Mouse (Mus musculus) heart, embryonic 12.5 days (tissue): ENCODE data around the gene Cbx7. TPM values are rescaled to one million over a fixed set of nuclear protein-coding genes. Genes with fewer than 3 reads are reported as not detected.

ENCODE experiments used
- ATAC-seq: fragments of 200-750 bp; cut with Nextera tagmentation; 2 replicates; pipeline ENCODE4 v1.8.0; 2017; ENCODE audit warnings: moderate TSS enrichment, moderate library complexity; ENCODE audit not compliant: insufficient number of reproducible peaks, low FRiP score
- H3K27ac ChIP-seq: fragments of 300-500 bp; sonication (generic); 2 replicates; pipeline ENCODE4 v1.5.1; 2016; ENCODE audit warnings: mild to moderate bottlenecking, moderate library complexity; ENCODE audit not compliant: poor library complexity, severe bottlenecking
- H3K27me3 ChIP-seq: fragments of 300-500 bp; sonication (generic); replicated peaks from 2 replicates; pipeline ENCODE4 v1.6.1; 2016; ENCODE audit warnings: mild to moderate bottlenecking, moderate library complexity
- H3K36me3 ChIP-seq: fragments of 300-500 bp; sonication (generic); 2 replicates; pipeline ENCODE4 v1.6.1; 2016; ENCODE audit warnings: mild to moderate bottlenecking, moderate library complexity
- H3K4me1 ChIP-seq: fragments of 300-500 bp; sonication (generic); replicated peaks from 2 replicates; pipeline ENCODE4 v1.6.1; 2016; ENCODE audit warnings: mild to moderate bottlenecking
- H3K4me2 ChIP-seq: fragments of 300-500 bp; sonication (generic); 2 replicates; pipeline ENCODE4 v1.6.1; 2016; ENCODE audit warnings: mild to moderate bottlenecking, moderate library complexity
- H3K4me3 ChIP-seq: fragments of 300-500 bp; sonication (generic); 2 replicates; pipeline ENCODE4 v1.5.1; 2016; ENCODE audit warnings: mild to moderate bottlenecking
- H3K9ac ChIP-seq: fragments of 300-500 bp; sonication (generic); 2 replicates; pipeline ENCODE4 v1.6.1; 2016; ENCODE audit warnings: mild to moderate bottlenecking, moderate library complexity
- H3K9me3 ChIP-seq: fragments of 300-500 bp; sonication (generic); replicated peaks from 2 replicates; pipeline ENCODE4 v1.6.1; 2016; ENCODE audit warnings: mild to moderate bottlenecking, moderate library complexity
- WGBS: fragments of 180-500 bp; shearing (Covaris S2); methylation state at CpG from one replicate; pipeline ENCODE4 v1.1.7; 2016; 5-methylcytosine and 5-hydroxymethylcytosine counted together
- polyA plus RNA-seq: library from polyadenylated mRNA; unstranded; fragments of >200 nt; fragmentation: Nextera tagmentation; extraction: Ambion mirVana; gene quantifications from 2 replicates; pipeline ENCODE4 v1.2.1, GENCODE M21; 2016

The Cbx7 gene
- 1.4 and 1.7 TPM in 2 replicates for polyA plus RNA-seq

DNA sequence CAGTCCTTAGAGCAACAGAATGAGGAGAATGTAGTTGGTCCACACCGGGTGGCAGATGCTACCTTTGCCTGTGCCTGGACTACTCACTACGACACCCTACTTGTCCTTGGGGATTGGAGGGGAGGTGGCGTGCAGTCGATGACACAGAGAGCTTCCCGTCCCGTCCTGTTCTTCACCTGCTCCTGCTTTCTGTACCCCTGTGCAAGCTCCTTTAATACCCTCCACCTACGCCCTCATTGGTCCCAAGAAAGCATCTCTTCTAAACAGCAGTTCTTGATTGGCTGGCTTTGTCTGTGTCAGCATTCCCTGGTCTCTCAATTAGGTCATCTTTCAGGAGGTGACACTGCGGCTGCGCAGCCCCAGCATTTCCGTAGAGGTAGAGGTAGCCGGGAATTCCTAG lies at the start of gene Cbx7:
Gene Cbx7, minus strand, starts transcription at position 180 of the 400 bp plus-strand sequence.
- no peaks in the 10 kb centered on the region; the same call in 1 of the 2 replicates for H3K27me3 ChIP-seq
- no peak within 1 kb of the TSS for H3K4me2 ChIP-seq
- H3K27ac ChIP-seq = no peak within 1 kb of the TSS
- no peak within 1 kb of the TSS for H3K4me3 ChIP-seq
- no peak for ATAC-seq
- H3K9ac ChIP-seq = no peak within 1 kb of the TSS
- H3K4me1 ChIP-seq = no peaks in the 10 kb centered on the region
- no peaks in the 10 kb centered on the region for H3K9me3 ChIP-seq
- WGBS = 90% methylated on average over 11 of the region's 11 CpGs
- no peaks in the 10 kb centered on the region for H3K36me3 ChIP-seq

DNA sequence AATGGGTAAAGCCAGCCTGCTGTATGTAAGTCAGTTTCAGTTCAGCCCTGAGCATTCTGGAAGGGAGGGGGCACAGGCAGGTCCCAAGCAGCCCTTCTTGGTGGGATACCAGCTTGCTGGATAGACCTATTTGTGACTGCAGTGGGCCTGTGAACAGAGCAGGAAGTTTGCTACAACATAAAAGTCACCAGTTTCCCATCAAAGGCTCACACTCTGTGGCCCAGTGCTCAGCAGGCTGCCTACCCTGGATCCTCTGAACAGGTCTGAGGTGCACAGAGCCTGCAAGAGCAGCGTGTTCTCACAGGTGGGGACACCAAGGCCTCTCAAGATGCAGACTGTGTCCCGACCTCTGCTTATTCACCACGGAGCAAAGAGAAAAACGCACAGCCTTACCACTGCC lies 49.6 kb upstream of the Cbx7 start:
- Histone ChIP-seq H3K4me3 (no peak overlapping the region), H3K27ac (no peak overlapping the region), H3K36me3 (no peaks in the 10 kb centered on the region), H3K4me1 (peaks cover 19% of the 10 kb centered on the region), H3K9ac (no peak overlapping the region), H3K9me3 (no peaks in the 10 kb centered on the region), H3K4me2 (no peak overlapping the region), H3K27me3 (peaks cover 10% of the 10 kb centered on the region)
- WGBS = 69% methylated on average over 4 of the region's 4 CpGs
- no peak for ATAC-seq

DNA sequence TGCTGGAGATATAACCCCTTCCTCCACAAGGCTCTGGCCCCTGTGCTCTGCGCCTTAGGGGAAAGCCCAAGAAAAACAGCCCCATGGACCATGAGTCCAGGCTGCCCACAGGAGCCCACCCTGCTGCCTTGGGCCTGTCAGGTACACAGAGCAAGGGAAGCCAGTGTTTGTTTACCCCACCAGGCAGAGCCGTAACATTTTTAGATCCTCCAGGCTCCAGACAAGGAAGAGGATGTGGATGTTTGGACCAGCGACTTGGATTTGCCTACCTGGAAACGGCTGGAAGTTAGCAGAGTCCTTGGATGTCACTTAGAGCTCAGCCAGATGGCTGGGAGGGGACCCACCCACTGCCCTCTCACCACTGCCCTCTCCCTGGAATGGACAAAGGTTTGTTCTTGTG lies 48.7 kb upstream of the Cbx7 start:
- ATAC-seq = no peak
- 50% methylated on average over 4 of the region's 4 CpGs for WGBS
- no peak overlapping the region for H3K9ac ChIP-seq
- H3K9me3 ChIP-seq = no peaks in the 10 kb centered on the region
- no peak overlapping the region for H3K4me3 ChIP-seq
- H3K27me3 ChIP-seq = peaks cover 19% of the 10 kb centered on the region
- no peak overlapping the region for H3K27ac ChIP-seq
- H3K4me2 ChIP-seq = no peak overlapping the region
- H3K36me3 ChIP-seq = no peaks in the 10 kb centered on the region
- H3K4me1 ChIP-seq = peaks cover 15% of the 10 kb centered on the region

DNA sequence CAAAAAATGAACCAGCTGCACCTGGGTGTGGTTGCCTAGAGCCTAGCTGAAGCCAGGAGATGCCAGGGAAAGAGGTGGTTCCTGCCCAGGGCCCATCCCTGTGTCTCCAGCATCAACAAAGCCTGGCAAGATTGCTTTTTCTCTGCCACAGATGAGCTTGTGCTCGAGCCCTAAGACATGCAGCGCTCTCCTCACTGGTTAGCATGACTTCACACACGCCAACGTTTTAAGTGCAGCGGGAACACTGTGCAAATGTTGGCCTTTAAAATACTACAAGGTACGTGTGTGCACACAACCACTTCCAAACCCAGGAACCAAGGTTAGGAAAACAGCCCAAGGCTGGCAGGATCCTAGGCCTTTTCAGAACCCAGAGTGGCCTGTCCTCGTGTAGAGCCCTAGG lies 48.3 kb upstream of the Cbx7 start:
- 81% methylated on average over 7 of the region's 7 CpGs for WGBS
- no peaks in the 10 kb centered on the region for H3K9me3 ChIP-seq
- peaks cover 11% of the 10 kb centered on the region for H3K4me1 ChIP-seq
- no peak overlapping the region for H3K4me3 ChIP-seq
- no peak overlapping the region for H3K9ac ChIP-seq
- H3K36me3 ChIP-seq = no peaks in the 10 kb centered on the region
- no peak for ATAC-seq
- no peak overlapping the region for H3K4me2 ChIP-seq
- H3K27me3 ChIP-seq = peaks cover 22% of the 10 kb centered on the region
- H3K27ac ChIP-seq = no peak overlapping the region

GRCm38 (mm10) chr15:80016563-80017301 lies 45.8 kb upstream of the Cbx7 start:
- Histone ChIP-seq H3K36me3 (no peaks in the 10 kb centered on the region), H3K27ac (no peak overlapping the region), H3K4me1 (peaks cover 30% of the 10 kb centered on the region), H3K9me3 (no peaks in the 10 kb centered on the region), H3K4me2 (no peak overlapping the region), H3K9ac (no peak overlapping the region), H3K4me3 (no peak overlapping the region), H3K27me3 (peaks cover 46% of the 10 kb centered on the region)
- no peak for ATAC-seq
- WGBS = 65% methylated on average over 9 of the region's 9 CpGs

DNA sequence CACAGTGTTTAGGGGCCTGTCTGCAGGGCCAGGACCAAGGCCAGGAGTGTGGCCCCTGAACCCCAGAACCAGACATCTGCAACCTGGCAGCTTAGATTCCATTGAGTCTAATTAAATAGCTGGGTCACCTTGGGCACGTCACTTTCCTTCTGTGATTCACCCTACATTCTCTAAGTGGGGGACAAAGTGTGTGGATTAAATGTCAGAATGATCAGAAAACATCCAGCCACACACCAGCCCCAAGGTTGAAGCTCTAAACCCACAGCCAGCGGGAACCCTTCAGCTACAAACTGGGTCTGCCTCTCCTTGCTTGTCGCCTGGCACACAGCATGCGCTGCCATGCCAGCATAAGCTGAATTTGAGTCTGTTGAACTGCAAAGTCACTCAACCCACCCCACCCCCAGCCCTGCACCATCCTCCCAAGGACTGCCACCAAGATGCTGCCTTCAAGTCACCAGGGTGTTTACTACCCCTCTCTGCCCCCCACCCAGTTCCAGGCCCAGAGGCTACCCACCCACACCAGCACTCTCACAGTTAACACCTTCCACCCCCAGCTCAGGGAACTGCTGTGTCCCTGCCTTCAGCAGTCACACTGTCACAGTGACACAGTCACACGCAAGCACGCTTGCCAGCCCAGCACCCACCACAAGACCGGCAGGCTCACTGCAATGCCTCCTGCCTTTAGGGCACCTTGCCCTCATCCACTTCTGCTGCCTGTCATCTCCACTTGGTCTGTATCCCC lies 44.5 kb upstream of the Cbx7 start:
- H3K4me2 ChIP-seq = peak overlapping the region; percentile 98
- no peaks in the 10 kb centered on the region for H3K36me3 ChIP-seq
- H3K9me3 ChIP-seq = no peaks in the 10 kb centered on the region
- H3K4me1 ChIP-seq = peaks cover 33% of the 10 kb centered on the region
- H3K4me3 ChIP-seq = peak overlapping the region; percentile 63
- 57% methylated on average over 7 of the region's 7 CpGs for WGBS
- no peak for ATAC-seq
- H3K27ac ChIP-seq = no peak overlapping the region
- H3K9ac ChIP-seq = peak overlapping the region; percentile 81; the same call in 1 of the 2 replicates
- H3K27me3 ChIP-seq = peaks cover 59% of the 10 kb centered on the region

DNA sequence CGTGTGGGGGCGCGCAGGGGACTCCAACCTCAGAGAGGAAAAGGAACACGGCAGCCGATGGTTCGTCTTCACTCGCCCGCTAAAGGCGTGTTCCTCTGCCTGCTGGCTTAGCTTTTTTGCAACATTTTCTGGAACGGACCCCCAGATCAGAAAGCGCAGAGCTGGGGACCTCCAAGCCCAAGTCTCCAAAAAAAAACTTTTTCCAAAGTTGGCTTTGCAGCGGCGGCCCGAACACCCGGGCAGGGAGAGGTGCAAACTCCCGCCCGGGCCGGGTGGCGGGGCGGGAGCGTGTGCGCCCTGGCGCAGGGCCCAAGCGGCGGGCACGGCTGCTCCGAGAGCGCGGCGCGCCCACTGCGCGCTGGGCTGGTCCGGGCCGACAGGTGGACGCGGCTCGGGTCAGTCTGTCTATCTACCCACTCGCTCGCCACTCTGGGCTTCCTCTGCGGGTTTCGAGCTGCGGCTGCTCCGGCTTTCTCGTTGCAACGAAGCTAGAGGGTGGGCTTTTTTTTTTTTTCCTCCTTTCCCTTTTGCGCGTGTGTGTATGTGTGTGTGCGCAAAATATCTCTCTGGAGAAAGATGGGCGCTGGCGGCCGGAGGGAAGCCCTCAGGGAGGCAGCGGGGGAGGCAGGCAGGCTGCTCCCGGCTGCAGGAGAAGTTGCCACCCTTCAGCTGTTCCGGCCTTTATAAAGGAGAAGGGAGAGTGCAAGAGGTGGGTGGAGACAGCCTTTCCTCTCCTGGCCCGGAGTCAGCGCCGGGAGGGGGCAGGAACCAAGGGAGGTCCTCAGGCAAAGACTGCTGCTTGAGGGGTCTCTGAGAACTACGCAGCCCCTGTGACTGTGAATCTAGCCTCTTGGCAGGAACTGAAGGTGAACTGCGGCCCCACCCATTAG lies 43.6 kb upstream of the Cbx7 start, which contains the start of gene Pdgfb:
Gene Pdgfb, minus strand, starts transcription at position 657 of the 890 bp plus-strand sequence.
- Histone ChIP-seq H3K27me3 (peaks cover 67% of the 10 kb centered on the region), H3K9me3 (no peaks in the 10 kb centered on the region), H3K4me1 (peaks cover 39% of the 10 kb centered on the region), H3K4me2 (peak within 1 kb of the TSS; percentile 98), H3K27ac (no peak within 1 kb of the TSS), H3K4me3 (peak within 1 kb of the TSS; percentile 63), H3K9ac (peak within 1 kb of the TSS; percentile 81), H3K36me3 (no peaks in the 10 kb centered on the region)
- WGBS = under 1% methylated on average over 60 of the region's 60 CpGs
- ATAC-seq = 0 out of 2 replicates have a peak, but pooled peaks have one; percentile 15

GRCm38 (mm10) chr15:80014031-80014320 lies 43.1 kb upstream of the Cbx7 start:
- Histone ChIP-seq H3K27me3 (peaks cover 69% of the 10 kb centered on the region), H3K9ac (peak overlapping the region; percentile 81), H3K9me3 (no peaks in the 10 kb centered on the region), H3K27ac (no peak overlapping the region), H3K4me3 (peak overlapping the region; percentile 63), H3K36me3 (no peaks in the 10 kb centered on the region), H3K4me2 (peak overlapping the region; percentile 98), H3K4me1 (peaks cover 39% of the 10 kb centered on the region)
- ATAC-seq = no peak
- WGBS = 0% methylated on average over 37 of the region's 37 CpGs

GRCm38 (mm10) chr15:80013256-80014030 lies 42.5 kb upstream of the Cbx7 start:
- no peaks in the 10 kb centered on the region for H3K9me3 ChIP-seq
- ATAC-seq = no peak; the same call in 1 of the 2 replicates
- H3K36me3 ChIP-seq = no peaks in the 10 kb centered on the region
- WGBS = 2% methylated on average over 36 of the region's 36 CpGs
- peak overlapping the region; percentile 81 for H3K9ac ChIP-seq
- H3K4me2 ChIP-seq = peak overlapping the region; percentile 98
- H3K27me3 ChIP-seq = peaks cover 71% of the 10 kb centered on the region
- H3K4me1 ChIP-seq = peaks cover 39% of the 10 kb centered on the region
- no peak overlapping the region for H3K27ac ChIP-seq
- H3K4me3 ChIP-seq = peak overlapping the region; percentile 63

- Histone ChIP-seq H3K4me3 (peak overlapping the region; percentile 63), H3K9me3 (no peaks in the 10 kb centered on the region), H3K36me3 (no peaks in the 10 kb centered on the region), H3K4me1 (peaks cover 39% of the 10 kb centered on the region), H3K9ac (peak overlapping the region; percentile 81), H3K4me2 (peak overlapping the region; percentile 98), H3K27me3 (peaks cover 76% of the 10 kb centered on the region), H3K27ac (no peak overlapping the region)
- peak; percentile 34; the same call in 1 of the 2 replicates for ATAC-seq
- WGBS = under 1% methylated on average over 59 of the region's 60 CpGs
Measured at GRCm38 (mm10) chr15:80012527-80013201, 41.7 kb upstream of the Cbx7 start.
